Mouse (Mus musculus): Measurements from ENCODE around the gene Txnrd2.

Gene Txnrd2

DNA sequence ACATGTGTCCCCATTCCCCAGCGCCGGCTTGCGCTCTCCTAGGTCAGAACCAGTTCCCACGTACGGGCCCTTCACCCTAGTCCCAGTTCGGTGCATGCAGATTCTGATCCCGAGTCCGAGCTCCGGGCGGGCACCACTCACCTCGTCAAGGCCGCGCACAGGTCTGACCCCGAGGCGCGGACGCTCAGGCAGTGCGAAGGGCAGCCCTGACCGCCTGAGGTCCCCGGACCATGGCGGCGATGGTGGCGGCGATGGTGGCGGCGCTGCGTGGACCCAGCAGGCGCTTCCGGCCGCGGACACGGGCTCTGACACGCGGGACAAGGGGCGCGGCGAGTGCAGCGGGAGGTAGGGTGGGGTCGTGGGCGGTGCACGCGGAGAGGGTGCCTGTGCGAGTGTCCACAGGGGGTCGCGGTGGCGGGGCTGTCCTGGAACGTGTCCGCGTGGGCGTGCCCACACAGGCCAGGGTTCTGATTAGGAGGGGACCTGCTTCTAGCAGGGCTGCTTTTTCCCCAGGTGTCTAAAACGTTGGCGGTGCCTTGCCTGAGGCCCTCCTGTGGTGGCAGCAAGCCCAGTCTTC is at the start of gene Txnrd2:
Gene Txnrd2, plus strand, starts transcription at position 170 of the 577 bp plus-strand sequence.
- TF ChIP-seq CTCF (conservative IDR thresholded peaks at IDR 0.05; ENCODE audit: low read length) = no peak
- no peak for TF ChIP-seq NANOG (IDR thresholded peaks at IDR 0.05; ENCODE audit: borderline replicate concordance, low read length)
- no peak for TF ChIP-seq POU5F1 (IDR thresholded peaks at IDR 0.05; ENCODE audit: borderline replicate concordance, low read length)
- Histone ChIP-seq H3K4me3 (replicated peaks; ENCODE audit: low read length) (peak within 1 kb of the TSS; percentile 90), H3K36me3 (ENCODE audit: insufficient read depth, low read length) (0 out of 2 replicates have a peak, but pooled peaks cover 5% of the 10 kb centered on the region), H3K27me3 (ENCODE audit: insufficient read depth, low read length) (peaks cover 8% of the 10 kb centered on the region), H3K9me3 (ENCODE audit: low read length) (no peaks in the 10 kb centered on the region), H3K4me1 (replicated peaks; ENCODE audit: low read depth, low read length) (peaks cover 25% of the 10 kb centered on the region)

DNA sequence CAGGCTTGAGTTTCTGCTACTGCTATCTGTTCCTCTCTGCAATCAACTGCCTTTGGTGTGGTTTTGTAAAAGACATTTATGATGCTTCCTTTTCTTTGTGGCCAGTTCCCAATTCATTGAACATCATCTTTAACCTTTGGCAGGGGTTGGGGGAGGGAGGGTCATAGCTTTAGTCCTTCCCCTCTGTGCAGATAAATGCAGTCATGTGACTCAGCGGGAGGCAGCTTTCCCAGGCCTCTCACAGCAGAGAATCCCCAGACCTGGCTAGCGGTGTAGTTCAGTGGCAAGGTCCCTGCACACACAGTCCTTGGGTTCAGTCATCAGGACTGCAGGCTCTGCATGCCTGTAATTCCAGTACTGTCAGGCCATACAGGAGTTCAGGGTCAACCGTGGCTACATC is 49.0 kb upstream of the Txnrd2 start:
- TF ChIP-seq NANOG (IDR thresholded peaks at IDR 0.05; ENCODE audit: borderline replicate concordance, low read length) (no peak), POU5F1 (IDR thresholded peaks at IDR 0.05; ENCODE audit: borderline replicate concordance, low read length) (no peak), CTCF (conservative IDR thresholded peaks at IDR 0.05; ENCODE audit: low read length) (no peak)
- no peaks in the 10 kb centered on the region for H3K36me3 ChIP-seq (ENCODE audit: insufficient read depth, low read length)
- H3K9me3 ChIP-seq (ENCODE audit: low read length) = no peaks in the 10 kb centered on the region
- no peaks in the 10 kb centered on the region for H3K27me3 ChIP-seq (ENCODE audit: insufficient read depth, low read length)
- H3K4me3 ChIP-seq (replicated peaks; ENCODE audit: low read length) = no peak overlapping the region
- peaks cover 45% of the 10 kb centered on the region for H3K4me1 ChIP-seq (replicated peaks; ENCODE audit: low read depth, low read length)

GRCm38 (mm10) chr16:18378489-18378888 is 47.7 kb upstream of the Txnrd2 start:
- H3K36me3 ChIP-seq (ENCODE audit: insufficient read depth, low read length) = no peaks in the 10 kb centered on the region

DNA sequence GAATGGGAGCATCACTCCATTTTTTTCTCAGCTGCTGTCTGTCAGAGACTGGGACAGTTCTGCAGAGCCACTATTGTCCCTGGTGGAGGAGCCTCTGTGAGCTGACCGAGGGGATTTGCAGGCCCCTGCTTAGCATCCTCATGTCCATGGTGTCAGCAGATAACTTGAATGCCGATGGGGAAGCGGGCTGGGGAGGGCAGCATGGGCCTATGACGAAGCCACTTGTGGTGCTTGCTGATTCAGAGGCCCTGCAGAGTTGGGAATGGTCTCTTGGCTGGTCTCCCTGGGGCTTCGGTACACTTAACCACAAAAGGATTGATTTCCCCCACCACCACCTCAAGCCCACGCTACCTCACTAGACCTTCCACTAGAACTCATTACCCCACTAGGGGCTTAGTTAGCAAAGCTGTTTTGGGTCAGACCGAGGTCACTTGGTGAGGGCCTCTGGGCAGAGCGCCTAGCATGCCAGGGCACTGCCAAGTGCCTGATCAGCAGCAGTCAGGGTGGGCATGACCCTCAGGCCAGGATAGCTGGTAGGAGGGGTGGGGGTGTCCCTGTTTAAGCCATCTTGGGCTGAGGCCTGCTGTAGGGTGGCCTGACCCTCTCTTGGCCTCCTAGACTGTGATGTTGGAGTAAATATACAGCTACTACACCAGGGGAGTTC is 46.7 kb upstream of the Txnrd2 start:
- Histone ChIP-seq H3K9me3 (ENCODE audit: low read length) (no peaks in the 10 kb centered on the region), H3K27me3 (ENCODE audit: insufficient read depth, low read length) (no peaks in the 10 kb centered on the region), H3K4me1 (replicated peaks; ENCODE audit: low read depth, low read length) (peaks cover 65% of the 10 kb centered on the region), H3K36me3 (ENCODE audit: insufficient read depth, low read length) (no peaks in the 10 kb centered on the region), H3K4me3 (replicated peaks; ENCODE audit: low read length) (no peak overlapping the region)
- no peak for TF ChIP-seq CTCF (conservative IDR thresholded peaks at IDR 0.05; ENCODE audit: low read length)
- TF ChIP-seq POU5F1 (IDR thresholded peaks at IDR 0.05; ENCODE audit: borderline replicate concordance, low read length) = no peak
- TF ChIP-seq NANOG (IDR thresholded peaks at IDR 0.05; ENCODE audit: borderline replicate concordance, low read length) = no peak

More at GRCm38 (mm10) chr16:18378489-18378888, 47.7 kb upstream of the Txnrd2 start:
- Histone ChIP-seq H3K9me3 (ENCODE audit: low read length) (no peaks in the 10 kb centered on the region), H3K27me3 (ENCODE audit: insufficient read depth, low read length) (no peaks in the 10 kb centered on the region), H3K4me3 (replicated peaks; ENCODE audit: low read length) (no peak overlapping the region), H3K4me1 (replicated peaks; ENCODE audit: low read depth, low read length) (peaks cover 58% of the 10 kb centered on the region)
- TF ChIP-seq NANOG (IDR thresholded peaks at IDR 0.05; ENCODE audit: borderline replicate concordance, low read length) = no peak
- TF ChIP-seq CTCF (conservative IDR thresholded peaks at IDR 0.05; ENCODE audit: low read length) = no peak
- TF ChIP-seq POU5F1 (IDR thresholded peaks at IDR 0.05; ENCODE audit: borderline replicate concordance, low read length) = no peak

DNA sequence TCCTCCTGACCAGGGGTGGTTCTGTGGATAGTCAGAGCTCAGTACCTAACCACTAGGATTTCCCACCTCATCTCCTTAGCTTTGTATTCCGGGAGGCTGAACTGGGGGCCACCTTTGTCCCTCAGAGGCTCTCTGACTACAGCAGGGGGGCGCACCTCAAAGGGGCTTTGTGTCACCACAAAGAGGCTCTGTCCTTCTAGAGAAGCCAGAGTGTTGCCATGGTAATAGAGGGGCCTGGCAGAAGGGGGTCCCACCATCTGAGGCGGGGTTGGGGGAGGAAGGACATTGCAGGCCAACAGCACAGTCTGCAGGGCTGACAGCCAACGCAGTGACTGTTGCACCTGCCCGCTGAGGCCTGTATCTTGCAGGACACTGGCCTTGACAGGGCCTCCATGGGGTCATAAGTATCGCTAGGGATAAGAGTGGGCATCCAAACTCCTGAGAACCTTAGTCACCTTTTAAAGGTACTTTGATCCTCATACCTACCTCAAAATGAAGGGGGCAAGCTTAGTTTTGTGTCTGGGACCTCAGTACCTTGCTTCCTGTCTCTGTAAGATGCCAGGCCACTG is 45.6 kb upstream of the Txnrd2 start:
- no peaks in the 10 kb centered on the region for H3K27me3 ChIP-seq (ENCODE audit: insufficient read depth, low read length)
- no peaks in the 10 kb centered on the region for H3K36me3 ChIP-seq (ENCODE audit: insufficient read depth, low read length)
- peaks cover 74% of the 10 kb centered on the region for H3K4me1 ChIP-seq (replicated peaks; ENCODE audit: low read depth, low read length)
- no peaks in the 10 kb centered on the region for H3K9me3 ChIP-seq (ENCODE audit: low read length)
- TF ChIP-seq CTCF (conservative IDR thresholded peaks at IDR 0.05; ENCODE audit: low read length) (no peak), POU5F1 (IDR thresholded peaks at IDR 0.05; ENCODE audit: borderline replicate concordance, low read length) (no peak), NANOG (IDR thresholded peaks at IDR 0.05; ENCODE audit: borderline replicate concordance, low read length) (no peak)
- H3K4me3 ChIP-seq (replicated peaks; ENCODE audit: low read length) = no peak overlapping the region

GRCm38 (mm10) chr16:18381621-18382258 is 44.4 kb upstream of the Txnrd2 start:
- Histone ChIP-seq H3K9me3 (ENCODE audit: low read length) (no peaks in the 10 kb centered on the region), H3K36me3 (ENCODE audit: insufficient read depth, low read length) (no peaks in the 10 kb centered on the region), H3K4me3 (replicated peaks; ENCODE audit: low read length) (no peak overlapping the region), H3K4me1 (replicated peaks; ENCODE audit: low read depth, low read length) (peaks cover 77% of the 10 kb centered on the region), H3K27me3 (ENCODE audit: insufficient read depth, low read length) (no peaks in the 10 kb centered on the region)
- TF ChIP-seq NANOG (IDR thresholded peaks at IDR 0.05; ENCODE audit: borderline replicate concordance, low read length) (no peak), POU5F1 (IDR thresholded peaks at IDR 0.05; ENCODE audit: borderline replicate concordance, low read length) (no peak)

GRCm38 (mm10) chr16:18383045-18383726 is 43.0 kb upstream of the Txnrd2 start:
- Histone ChIP-seq H3K9me3 (ENCODE audit: low read length) (no peaks in the 10 kb centered on the region), H3K27me3 (ENCODE audit: insufficient read depth, low read length) (no peaks in the 10 kb centered on the region), H3K4me1 (replicated peaks; ENCODE audit: low read depth, low read length) (peaks cover 81% of the 10 kb centered on the region), H3K4me3 (replicated peaks; ENCODE audit: low read length) (no peak overlapping the region), H3K36me3 (ENCODE audit: insufficient read depth, low read length) (no peaks in the 10 kb centered on the region)
- TF ChIP-seq CTCF (conservative IDR thresholded peaks at IDR 0.05; ENCODE audit: low read length) (no peak), NANOG (IDR thresholded peaks at IDR 0.05; ENCODE audit: borderline replicate concordance, low read length) (no peak), POU5F1 (IDR thresholded peaks at IDR 0.05; ENCODE audit: borderline replicate concordance, low read length) (no peak)

GRCm38 (mm10) chr16:18383756-18384155 is 42.4 kb upstream of the Txnrd2 start:
- no peaks in the 10 kb centered on the region for H3K36me3 ChIP-seq (ENCODE audit: insufficient read depth, low read length)
- TF ChIP-seq CTCF (conservative IDR thresholded peaks at IDR 0.05; ENCODE audit: low read length) = no peak
- TF ChIP-seq NANOG (IDR thresholded peaks at IDR 0.05; ENCODE audit: borderline replicate concordance, low read length) = no peak
- TF ChIP-seq POU5F1 (IDR thresholded peaks at IDR 0.05; ENCODE audit: borderline replicate concordance, low read length) = no peak
- no peaks in the 10 kb centered on the region for H3K9me3 ChIP-seq (ENCODE audit: low read length)
- peak overlapping the region; percentile 17; the same call in 1 of the 2 replicates for H3K4me3 ChIP-seq (replicated peaks; ENCODE audit: low read length)
- H3K27me3 ChIP-seq (ENCODE audit: insufficient read depth, low read length) = no peaks in the 10 kb centered on the region
- H3K4me1 ChIP-seq (replicated peaks; ENCODE audit: low read depth, low read length) = peaks cover 87% of the 10 kb centered on the region
